15 mouse cellular contexts compared by ENCODE assay signal in genomic region chr4:139265783-139266499, GRCm38 (mm10). TPM values are rescaled to one million over a fixed set of nuclear protein-coding genes. Genes with fewer than 3 reads are reported as not detected.
DNase-seq lines count a peak whose midpoint lies in the region; ATAC-seq and TF ChIP-seq lines count a peak whose summit lies in the region.
"Had no signal": no experiment of that assay in that cellular context is flagged by ENCODE, and none has a peak within 500 bp of the region (broad histone marks: within the 10 kb centered on the region; RNA-seq: fewer than 3 reads in every experiment).

No protein-coding gene starts in this region.

- no peak for TF ChIP-seq CTCF in heart, postnatal 0 days (IDR thresholded peaks at IDR 0.05; ENCODE audit: low read depth)
- TF ChIP-seq CTCF in heart, adult 2 months (IDR thresholded peaks at IDR 0.05), result no peak

- TF ChIP-seq EP300 in heart, postnatal 0 days (IDR thresholded peaks at IDR 0.05; ENCODE audit: low read depth), result no peak
- no peak for TF ChIP-seq EP300 in heart, adult 2 months (IDR thresholded peaks at IDR 0.05; ENCODE audit: insufficient read depth, low read depth, low read length)

- peaks cover 44% of the 10 kb centered on the region for H3K36me3 ChIP-seq in heart, postnatal 0 days (replicated peaks; ENCODE audit: control insufficient read depth, insufficient read depth, low read length)
- H3K36me3 ChIP-seq in heart, adult 2 months (ENCODE audit: control insufficient read depth, insufficient read depth, low read length), result no peaks in the 10 kb centered on the region
- peaks cover 52% of the 10 kb centered on the region for H3K36me3 ChIP-seq in embryonic facial prominence, embryonic 15.5 days
- H3K36me3 ChIP-seq in intestine, embryonic 16.5 days (ENCODE audit: control insufficient read depth, insufficient read depth, low read length), result peaks cover 6% of the 10 kb centered on the region; the same call in 1 of the 2 replicates

- H3K27ac ChIP-seq in heart, postnatal 0 days (ENCODE audit: low read depth), result no peak overlapping the region
- no peak overlapping the region for H3K27ac ChIP-seq in heart, adult 2 months
- peak overlapping the region; percentile 82 for H3K27ac ChIP-seq in embryonic facial prominence, embryonic 15.5 days (replicated peaks)
- H3K27ac ChIP-seq in intestine, embryonic 16.5 days (ENCODE audit: low read length), result no peak overlapping the region
- H3K27ac ChIP-seq: hindbrain, embryonic 14.5 days; liver, embryonic 13.5 days; midbrain, embryonic 10.5 days had no signal

- intact Hi-C loops in heart, adult 2 months (cut with DNase I), result no loop called here

- ATAC-seq in heart, postnatal 0 days (ENCODE audit: insufficient read depth, low read depth), result 0 out of 2 replicates have a peak, but pooled peaks have one; percentile 11
- ATAC-seq in embryonic facial prominence, embryonic 15.5 days (ENCODE audit: insufficient number of reproducible peaks, low FRiP score, low TSS enrichment, low read depth), result 0 out of 2 replicates have a peak, but pooled peaks have one; percentile 24
- ATAC-seq in intestine, embryonic 16.5 days, result no peak
- ATAC-seq: CD4-positive, CD25-positive, alpha-beta regulatory T cell, adult 4 months had no signal

- no peaks in the 10 kb centered on the region for H3K9me3 ChIP-seq in heart, postnatal 0 days (replicated peaks; ENCODE audit: control insufficient read depth, low read length)
- no peaks in the 10 kb centered on the region for H3K9me3 ChIP-seq in embryonic facial prominence, embryonic 15.5 days (replicated peaks)
- H3K9me3 ChIP-seq in intestine, embryonic 16.5 days (ENCODE audit: control insufficient read depth, low read length), result no peaks in the 10 kb centered on the region
- H3K9me3 ChIP-seq: liver, embryonic 13.5 days; midbrain, embryonic 10.5 days had no signal

- no peaks in the 10 kb centered on the region for H3K27me3 ChIP-seq in heart, postnatal 0 days (ENCODE audit: control insufficient read depth, insufficient read depth, low read length)
- H3K27me3 ChIP-seq in heart, adult 2 months (ENCODE audit: control insufficient read depth, insufficient read depth, low read length), result no peaks in the 10 kb centered on the region
- H3K27me3 ChIP-seq in embryonic facial prominence, embryonic 15.5 days, result no peaks in the 10 kb centered on the region
- no peaks in the 10 kb centered on the region for H3K27me3 ChIP-seq in intestine, embryonic 16.5 days (replicated peaks; ENCODE audit: control insufficient read depth, insufficient read depth, low read length)
- H3K27me3 ChIP-seq: liver, embryonic 13.5 days had no signal

- no peaks in the 10 kb centered on the region for H3K4me1 ChIP-seq in heart, postnatal 0 days (ENCODE audit: control insufficient read depth, insufficient read depth)
- peaks cover 3% of the 10 kb centered on the region; the same call in 1 of the 2 replicates for H3K4me1 ChIP-seq in heart, adult 2 months (ENCODE audit: control insufficient read depth, insufficient read depth, low read length)
- H3K4me1 ChIP-seq in embryonic facial prominence, embryonic 15.5 days, result peaks cover 69% of the 10 kb centered on the region
- H3K4me1 ChIP-seq in intestine, embryonic 16.5 days (ENCODE audit: control insufficient read depth, insufficient read depth, low read length), result no peaks in the 10 kb centered on the region
- H3K4me1 ChIP-seq: liver, embryonic 13.5 days; midbrain, embryonic 10.5 days had no signal

- no peak overlapping the region for H3K4me3 ChIP-seq in heart, postnatal 0 days (ENCODE audit: low read depth, low read length)
- H3K4me3 ChIP-seq in heart, adult 2 months, result no peak overlapping the region
- H3K4me3 ChIP-seq in embryonic facial prominence, embryonic 15.5 days (replicated peaks), result no peak overlapping the region
- no peak overlapping the region for H3K4me3 ChIP-seq in intestine, embryonic 16.5 days (ENCODE audit: low read length)
- H3K4me3 ChIP-seq: liver, embryonic 13.5 days; midbrain, embryonic 10.5 days had no signal

- H3K79me2 ChIP-seq in heart, adult 2 months (replicated peaks; ENCODE audit: control insufficient read depth, insufficient read depth, low read length), result peaks cover 5% of the 10 kb centered on the region; the same call in 1 of the 2 replicates

- H3K4me2 ChIP-seq in heart, postnatal 0 days (ENCODE audit: low read depth, low read length), result no peak overlapping the region
- H3K4me2 ChIP-seq in embryonic facial prominence, embryonic 15.5 days (replicated peaks), result no peak overlapping the region
- no peak overlapping the region for H3K4me2 ChIP-seq in intestine, embryonic 16.5 days (ENCODE audit: low read depth, low read length)
- H3K4me2 ChIP-seq: hindbrain, embryonic 14.5 days; liver, embryonic 13.5 days had no signal

- no peak overlapping the region for H3K9ac ChIP-seq in heart, postnatal 0 days (replicated peaks; ENCODE audit: low read depth, low read length)
- H3K9ac ChIP-seq in heart, adult 2 months (ENCODE audit: low read depth, low read length), result no peak overlapping the region
- no peak overlapping the region for H3K9ac ChIP-seq in embryonic facial prominence, embryonic 15.5 days
- H3K9ac ChIP-seq in intestine, embryonic 16.5 days (ENCODE audit: low read depth, low read length), result no peak overlapping the region
- H3K9ac ChIP-seq: hindbrain, embryonic 14.5 days; liver, embryonic 13.5 days had no signal

- DNase-seq in heart, postnatal 0 days (ENCODE audit: low spot score), result no peak
- no peak for DNase-seq in heart, adult 2 months
- DNase-seq in cerebellum, adult 11 months, result peak; percentile 57
- DNase-seq in cerebellum, adult 9-10 months, result peak; percentile 70
- no peak for DNase-seq in spleen, postnatal 4 days (ENCODE audit: low spot score in 2 of 2)
- DNase-seq: heart, adult 11 months; kidney, postnatal 36 days; liver, embryonic 13.5 days; lung, postnatal 10 days; thymus, postnatal 4 days had no signal

- 73% methylated on average over 13 of the region's 13 CpGs for WGBS in heart, postnatal 0 days
- 69% methylated on average over 13 of the region's 13 CpGs for WGBS in heart, adult 2 months
- WGBS in embryonic facial prominence, embryonic 15.5 days, result 60% methylated on average over 13 of the region's 13 CpGs
- WGBS in intestine, embryonic 16.5 days, result 89% methylated on average over 13 of the region's 13 CpGs

- no peak for TF ChIP-seq POLR2A in heart, adult 2 months (IDR thresholded peaks at IDR 0.05; ENCODE audit: insufficient read depth, low read depth, low read length)

RNA-seq across cellular contexts. Expression of gene Pqlc2, which starts 44.6 kb away (rescaled TPM):
- 6.8 and 20.6 TPM in 2 replicates for total RNA-seq in heart, postnatal 0 days (2014; rRNA removed; ENCODE audit: low replicate concordance)
- polyA plus RNA-seq in heart, postnatal 0 days (2015; fragmentation: Nextera tagmentation; extraction: Ambion mirVana), result 7.7 and 8.3 TPM in 2 replicates
- total RNA-seq in heart, adult 2 months (2021), result 1 to 10 TPM; 5.1 to 5.9 TPM
- 22.7 and 22.8 TPM in 2 replicates for polyA plus RNA-seq in heart, adult 2 months (2012; rRNA removed)
- polyA plus RNA-seq in embryonic facial prominence, embryonic 15.5 days (2015; fragmentation: Nextera tagmentation; extraction: Ambion mirVana), result 16.0 and 16.5 TPM in 2 replicates
- 32.8 and 37.4 TPM in 2 replicates for polyA plus RNA-seq in intestine, embryonic 16.5 days (2015; fragmentation: Nextera tagmentation; extraction: Ambion mirVana)

RNA-seq across cellular contexts. Expression of gene Akr7a5, which starts 44.6 kb away (rescaled TPM):
- 62.5 and 67.1 TPM in 2 replicates for total RNA-seq in heart, postnatal 0 days (2014; rRNA removed; ENCODE audit: low replicate concordance)
- 65.3 and 66.4 TPM in 2 replicates for polyA plus RNA-seq in heart, postnatal 0 days (2015; fragmentation: Nextera tagmentation; extraction: Ambion mirVana)
- total RNA-seq in heart, adult 2 months (2021), result 10 to 100 TPM; 48.4 to 51.3 TPM
- polyA plus RNA-seq in heart, adult 2 months (2012; rRNA removed), result 30.9 and 40.2 TPM in 2 replicates
- 85.7 and 94.1 TPM in 2 replicates for polyA plus RNA-seq in embryonic facial prominence, embryonic 15.5 days (2015; fragmentation: Nextera tagmentation; extraction: Ambion mirVana)
- 243 and 247 TPM in 2 replicates for polyA plus RNA-seq in intestine, embryonic 16.5 days (2015; fragmentation: Nextera tagmentation; extraction: Ambion mirVana)

Comparison
In these comparisons a context has a peak if more than half of its experiments do, and no peak if none do; other contexts are left out.
1. DNase-seq: peak in cerebellum, adult 11 months (single experiment) and cerebellum, adult 9-10 months (single experiment); none in heart, postnatal 0 days (single experiment), heart, adult 2 months (0 of 2) and spleen, postnatal 4 days (0 of 2).